Comparison of ENCODE assay signal across 12 mouse cellular contexts in the genomic region with DNA sequence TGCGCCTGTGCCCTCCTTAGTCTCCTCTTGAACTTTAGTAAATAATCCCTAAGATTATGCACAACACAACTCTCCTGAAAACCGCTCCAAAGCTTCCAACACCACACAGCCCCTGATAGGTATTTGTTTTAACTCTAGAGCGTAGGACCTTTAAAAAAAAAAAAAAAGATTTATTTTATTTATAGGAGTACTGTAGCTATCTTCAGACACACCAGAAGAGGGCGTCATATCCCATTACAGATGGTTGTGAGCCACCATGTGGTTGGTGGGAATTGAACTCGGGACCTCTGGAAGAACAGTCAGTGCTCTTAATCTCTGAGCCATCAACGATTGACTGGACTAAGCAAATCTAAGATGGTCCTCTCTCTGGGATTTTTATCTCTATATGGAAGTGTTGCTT. TPM values are rescaled to one million over a fixed set of nuclear protein-coding genes. Genes with fewer than 3 reads are reported as not detected.
DNase-seq lines count a peak whose midpoint lies in the region; ATAC-seq and TF ChIP-seq lines count a peak whose summit lies in the region.
"Had no signal": no experiment of that assay in that cellular context is flagged by ENCODE, and none has a peak within 500 bp of the region (broad histone marks: within the 10 kb centered on the region; RNA-seq: fewer than 3 reads in every experiment).

No protein-coding gene starts in this region.

- H3K4me2 ChIP-seq in kidney, embryonic 15.5 days: peak overlapping the region; percentile 70
- peak overlapping the region; percentile 57 for H3K4me2 ChIP-seq in embryonic facial prominence, embryonic 12.5 days (replicated peaks)
- peak overlapping the region; percentile 67 for H3K4me2 ChIP-seq in intestine, embryonic 15.5 days (replicated peaks)
- H3K4me2 ChIP-seq in midbrain, postnatal 0 days (ENCODE audit: low read depth, low read length, poor library complexity, severe bottlenecking): peak overlapping the region; percentile 38

- peak; percentile 56 for TF ChIP-seq CTCF in midbrain, postnatal 0 days (IDR thresholded peaks at IDR 0.05)

- intact Hi-C loops in left cerebral cortex, postnatal 14 days (cut with DNase I): no loop called here

- DNase-seq in kidney, adult 18-20 months: no peak
- no peak for DNase-seq in midbrain, postnatal 0 days (ENCODE audit: low spot score)
- DNase-seq in urinary bladder, postnatal 4 days (ENCODE audit: low spot score in 2 of 2): no peak
- no peak for DNase-seq in left cerebral cortex, postnatal 14 days (ENCODE audit: low spot score in 2 of 2)
- no peak for DNase-seq in right cerebral cortex, postnatal 36 days (ENCODE audit: low spot score in 2 of 2)
- DNase-seq: cerebellum, adult 18-20 months; thymus, adult 18-20 months had no signal

- no peak overlapping the region for H3K9ac ChIP-seq in kidney, embryonic 15.5 days
- no peak overlapping the region for H3K9ac ChIP-seq in embryonic facial prominence, embryonic 12.5 days
- no peak overlapping the region for H3K9ac ChIP-seq in intestine, embryonic 15.5 days
- peak overlapping the region; percentile 56 for H3K9ac ChIP-seq in midbrain, postnatal 0 days (replicated peaks; ENCODE audit: low read length, poor library complexity, severe bottlenecking)

- no peaks in the 10 kb centered on the region for H3K9me3 ChIP-seq in kidney, embryonic 15.5 days (replicated peaks)
- H3K9me3 ChIP-seq in embryonic facial prominence, embryonic 12.5 days: no peaks in the 10 kb centered on the region
- no peaks in the 10 kb centered on the region for H3K9me3 ChIP-seq in intestine, embryonic 15.5 days
- H3K9me3 ChIP-seq in midbrain, postnatal 0 days (ENCODE audit: low read length): no peaks in the 10 kb centered on the region
- H3K9me3 ChIP-seq: G1E had no signal

- H3K4me1 ChIP-seq in kidney, embryonic 15.5 days: peaks cover 10% of the 10 kb centered on the region
- H3K4me1 ChIP-seq in embryonic facial prominence, embryonic 12.5 days: no peaks in the 10 kb centered on the region
- H3K4me1 ChIP-seq in intestine, embryonic 15.5 days (replicated peaks): peaks cover 3% of the 10 kb centered on the region; the same call in 1 of the 2 replicates
- H3K4me1 ChIP-seq in midbrain, postnatal 0 days (ENCODE audit: insufficient read depth, low read length): peaks cover 3% of the 10 kb centered on the region; the same call in 1 of the 2 replicates

- H3K36me3 ChIP-seq in kidney, embryonic 15.5 days: no peaks in the 10 kb centered on the region
- H3K36me3 ChIP-seq in embryonic facial prominence, embryonic 12.5 days: no peaks in the 10 kb centered on the region
- no peaks in the 10 kb centered on the region for H3K36me3 ChIP-seq in intestine, embryonic 15.5 days
- H3K36me3 ChIP-seq in midbrain, postnatal 0 days (ENCODE audit: insufficient read depth, low read length): no peaks in the 10 kb centered on the region
- H3K36me3 ChIP-seq: G1E had no signal

- H3K4me3 ChIP-seq in kidney, embryonic 15.5 days (replicated peaks): peak overlapping the region; percentile 71
- H3K4me3 ChIP-seq in embryonic facial prominence, embryonic 12.5 days: peak overlapping the region; percentile 62
- H3K4me3 ChIP-seq in intestine, embryonic 15.5 days (replicated peaks): peak overlapping the region; percentile 51
- peak overlapping the region; percentile 64 for H3K4me3 ChIP-seq in midbrain, postnatal 0 days (ENCODE audit: low read depth, low read length)

- ATAC-seq in kidney, embryonic 15.5 days (replicated peaks; ENCODE audit: low FRiP score): 0 out of 2 replicates have a peak, but pooled peaks have one; percentile 17
- ATAC-seq in embryonic facial prominence, embryonic 12.5 days (ENCODE audit: insufficient number of reproducible peaks, insufficient read depth, low FRiP score, low TSS enrichment): no peak
- ATAC-seq in intestine, embryonic 15.5 days: no peak
- ATAC-seq in midbrain, postnatal 0 days (ENCODE audit: low FRiP score): peak; percentile 22

- no peak overlapping the region for H3K27ac ChIP-seq in kidney, embryonic 15.5 days
- no peak overlapping the region for H3K27ac ChIP-seq in embryonic facial prominence, embryonic 12.5 days
- no peak overlapping the region for H3K27ac ChIP-seq in intestine, embryonic 15.5 days
- H3K27ac ChIP-seq in midbrain, postnatal 0 days (ENCODE audit: low read depth, low read length): no peak overlapping the region

- WGBS in kidney, embryonic 15.5 days: 69% methylated on average over 6 of the region's 6 CpGs
- WGBS in embryonic facial prominence, embryonic 12.5 days: 66% methylated on average over 6 of the region's 6 CpGs
- 63% methylated on average over 6 of the region's 6 CpGs for whole genome bisulfite sequencing in intestine, embryonic 15.5 days
- 71% methylated on average over 6 of the region's 6 CpGs for WGBS in midbrain, postnatal 0 days

- H3K27me3 ChIP-seq in kidney, embryonic 15.5 days: no peaks in the 10 kb centered on the region
- H3K27me3 ChIP-seq in embryonic facial prominence, embryonic 12.5 days: no peaks in the 10 kb centered on the region
- no peaks in the 10 kb centered on the region for H3K27me3 ChIP-seq in intestine, embryonic 15.5 days (replicated peaks)
- H3K27me3 ChIP-seq in midbrain, postnatal 0 days (ENCODE audit: insufficient read depth, low read length): no peaks in the 10 kb centered on the region

RNA-seq across cellular contexts. Expression of a gene that starts 0.9 kb away (rescaled TPM):
- polyA plus RNA-seq in kidney, embryonic 15.5 days (2015; fragmentation: Nextera tagmentation; extraction: Ambion mirVana): 7.5 and 7.6 TPM in 2 replicates
- polyA plus RNA-seq in embryonic facial prominence, embryonic 12.5 days (2016; fragmentation: Nextera tagmentation; extraction: Ambion mirVana): 7.8 and 8.4 TPM in 2 replicates
- polyA plus RNA-seq in intestine, embryonic 15.5 days (2015; fragmentation: Nextera tagmentation; extraction: Ambion mirVana): 3.6 and 5.7 TPM in 2 replicates
- total RNA-seq in midbrain, postnatal 0 days (2014; rRNA removed): 9.0 and 10.0 TPM in 2 replicates
- 4.8 and 6.1 TPM in 2 replicates for polyA plus RNA-seq in midbrain, postnatal 0 days (2015; fragmentation: Nextera tagmentation; extraction: Ambion mirVana)
- 1 to 10 TPM; 3.5 to 4.9 TPM for total RNA-seq in left cerebral cortex, postnatal 14 days (2021)

RNA-seq across cellular contexts. Expression of a gene that starts 9.8 kb away (rescaled TPM):
- polyA plus RNA-seq in kidney, embryonic 15.5 days (2015; fragmentation: Nextera tagmentation; extraction: Ambion mirVana): 66.3 and 70.9 TPM in 2 replicates
- polyA plus RNA-seq in embryonic facial prominence, embryonic 12.5 days (2016; fragmentation: Nextera tagmentation; extraction: Ambion mirVana): 84.1 and 88.1 TPM in 2 replicates
- 113 and 116 TPM in 2 replicates for polyA plus RNA-seq in intestine, embryonic 15.5 days (2015; fragmentation: Nextera tagmentation; extraction: Ambion mirVana)
- total RNA-seq in midbrain, postnatal 0 days (2014; rRNA removed): 59.9 and 70.5 TPM in 2 replicates
- polyA plus RNA-seq in midbrain, postnatal 0 days (2015; fragmentation: Nextera tagmentation; extraction: Ambion mirVana): 83.3 and 87.3 TPM in 2 replicates
- 100 to 1,000 TPM; 268 to 279 TPM for total RNA-seq in left cerebral cortex, postnatal 14 days (2021)

RNA-seq across cellular contexts. Expression of a gene that starts 25.9 kb away (rescaled TPM):
- not detected in 2 replicates for polyA plus RNA-seq in kidney, embryonic 15.5 days (2015; fragmentation: Nextera tagmentation; extraction: Ambion mirVana)
- not detected in 2 replicates for polyA plus RNA-seq in embryonic facial prominence, embryonic 12.5 days (2016; fragmentation: Nextera tagmentation; extraction: Ambion mirVana)
- not detected in 2 replicates for polyA plus RNA-seq in intestine, embryonic 15.5 days (2015; fragmentation: Nextera tagmentation; extraction: Ambion mirVana)
- total RNA-seq in midbrain, postnatal 0 days (2014; rRNA removed): not detected in 2 replicates
- not detected in 2 replicates for polyA plus RNA-seq in midbrain, postnatal 0 days (2015; fragmentation: Nextera tagmentation; extraction: Ambion mirVana)
- total RNA-seq in left cerebral cortex, postnatal 14 days (2021): not detected
- total RNA-seq: G1E; hematopoietic stem cell, adult 5-6 weeks had no signal
- polyA plus RNA-seq: G1E had no signal

RNA-seq across cellular contexts. Expression of a gene that starts 39.6 kb away (rescaled TPM):
- polyA plus RNA-seq in kidney, embryonic 15.5 days (2015; fragmentation: Nextera tagmentation; extraction: Ambion mirVana): 60.7 and 61.7 TPM in 2 replicates
- polyA plus RNA-seq in embryonic facial prominence, embryonic 12.5 days (2016; fragmentation: Nextera tagmentation; extraction: Ambion mirVana): 66.1 and 67.9 TPM in 2 replicates
- 44.4 and 48.6 TPM in 2 replicates for polyA plus RNA-seq in intestine, embryonic 15.5 days (2015; fragmentation: Nextera tagmentation; extraction: Ambion mirVana)
- 20.6 and 20.9 TPM in 2 replicates for total RNA-seq in midbrain, postnatal 0 days (2014; rRNA removed)
- 36.6 and 39.0 TPM in 2 replicates for polyA plus RNA-seq in midbrain, postnatal 0 days (2015; fragmentation: Nextera tagmentation; extraction: Ambion mirVana)
- 10 to 100 TPM; 64.6 to 64.9 TPM for total RNA-seq in left cerebral cortex, postnatal 14 days (2021)

RNA-seq across cellular contexts. Expression of a gene that starts 39.6 kb away (rescaled TPM):
- 308 and 323 TPM in 2 replicates for polyA plus RNA-seq in kidney, embryonic 15.5 days (2015; fragmentation: Nextera tagmentation; extraction: Ambion mirVana)
- polyA plus RNA-seq in embryonic facial prominence, embryonic 12.5 days (2016; fragmentation: Nextera tagmentation; extraction: Ambion mirVana): 230 and 238 TPM in 2 replicates
- polyA plus RNA-seq in intestine, embryonic 15.5 days (2015; fragmentation: Nextera tagmentation; extraction: Ambion mirVana): 314 and 349 TPM in 2 replicates
- 98.7 and 103 TPM in 2 replicates for total RNA-seq in midbrain, postnatal 0 days (2014; rRNA removed)
- 200 and 211 TPM in 2 replicates for polyA plus RNA-seq in midbrain, postnatal 0 days (2015; fragmentation: Nextera tagmentation; extraction: Ambion mirVana)
- total RNA-seq in left cerebral cortex, postnatal 14 days (2021): 100 to 1,000 TPM; 269 to 280 TPM

Comparison
In these comparisons a context has a peak if more than half of its experiments do, and no peak if none do; other contexts are left out.
1. ATAC-seq: peak in kidney, embryonic 15.5 days (single experiment) and midbrain, postnatal 0 days (single experiment); none in embryonic facial prominence, embryonic 12.5 days (single experiment) and intestine, embryonic 15.5 days (single experiment).
2. Peak in every context shown above with its lines, with median percentiles within 50 percentile points of each other: H3K4me2 ChIP-seq and H3K4me3 ChIP-seq.